ENCODE assay signal across 26 mouse cellular contexts in genomic region chr10:119660677-119661353, GRCm38 (mm10).
DNase-seq lines count a peak whose midpoint lies in the region; ATAC-seq and TF ChIP-seq lines count a peak whose summit lies in the region.
"Had no signal": no experiment of that assay in that cellular context is flagged by ENCODE, and none has a peak within 500 bp of the region (broad histone marks: within the 10 kb centered on the region; RNA-seq: fewer than 3 reads in every experiment).

No protein-coding gene starts in this region.

- H3K4me2 ChIP-seq in hindbrain, embryonic 11.5 days (replicated peaks; ENCODE audit: low read depth, low read length), result no peak overlapping the region
- no peak overlapping the region for H3K4me2 ChIP-seq in midbrain, embryonic 11.5 days
- H3K4me2 ChIP-seq in CH12.LX (ENCODE audit: insufficient read depth, low read depth, poor library complexity, severe bottlenecking), result no peak overlapping the region
- H3K4me2 ChIP-seq: embryonic facial prominence, embryonic 13.5 days; forebrain, embryonic 15.5 days; heart, embryonic 13.5 days; limb, embryonic 15.5 days; lung, embryonic 15.5 days had no signal

- TF ChIP-seq RAD21 in CH12.LX (IDR thresholded peaks at IDR 0.05; ENCODE audit: low read depth, low read length), result no peak

- H3K4me3 ChIP-seq in hindbrain, embryonic 11.5 days (ENCODE audit: low read depth, low read length), result no peak overlapping the region
- no peak overlapping the region for H3K4me3 ChIP-seq in hindbrain, embryonic 10.5 days
- no peak overlapping the region for H3K4me3 ChIP-seq in midbrain, embryonic 11.5 days (ENCODE audit: low read depth, low read length)
- H3K4me3 ChIP-seq in midbrain, embryonic 10.5 days, result no peak overlapping the region
- H3K4me3 ChIP-seq in CH12.LX (replicated peaks in 1 of 3; ENCODE audit: low read depth in 2 of 3, low read length in 2 of 3, poor library complexity in 1 of 3), result no peak overlapping the region
- H3K4me3 ChIP-seq in left cerebral cortex, adult 2 months, result no peak overlapping the region
- H3K4me3 ChIP-seq: embryonic facial prominence, embryonic 13.5 days; erythroblast, embryonic 14.5 days; forebrain, embryonic 15.5 days; heart, embryonic 13.5 days; limb, embryonic 15.5 days; lung, embryonic 15.5 days; myocyte had no signal

- H3K27me3 ChIP-seq in hindbrain, embryonic 11.5 days (ENCODE audit: control insufficient read depth, insufficient read depth, low read length), result no peaks in the 10 kb centered on the region
- no peaks in the 10 kb centered on the region for H3K27me3 ChIP-seq in hindbrain, embryonic 10.5 days (ENCODE audit: insufficient read depth, poor library complexity, severe bottlenecking)
- no peaks in the 10 kb centered on the region for H3K27me3 ChIP-seq in midbrain, embryonic 11.5 days (ENCODE audit: control insufficient read depth, insufficient read depth, low read length)
- H3K27me3 ChIP-seq in midbrain, embryonic 10.5 days (ENCODE audit: low read depth, poor library complexity, severe bottlenecking), result no peaks in the 10 kb centered on the region
- H3K27me3 ChIP-seq in CH12.LX (replicated peaks), result no peaks in the 10 kb centered on the region
- H3K27me3 ChIP-seq: embryonic facial prominence, embryonic 13.5 days; forebrain, embryonic 15.5 days; heart, embryonic 13.5 days; limb, embryonic 15.5 days; lung, embryonic 15.5 days had no signal

- intact Hi-C loops in left cerebral cortex, adult 2 months (cut with DNase I), result no loop called here

- in situ Hi-C loops in CH12.LX (cut with MboI; ENCODE audit: low pct_ligation_motif_present, low pct_unique_long_range_greater_than_20kb, low sequenced_read_pairs), result no loop called here

- no peak for TF ChIP-seq CTCF in CH12.LX (conservative IDR thresholded peaks at IDR 0.05 in 1 of 2, IDR thresholded peaks at IDR 0.05 in 1 of 2; ENCODE audit: low read depth in 2 of 2, low read length in 2 of 2)
- no peak for TF ChIP-seq CTCF in left cerebral cortex, adult 2 months (IDR thresholded peaks at IDR 0.05)

- peak; percentile 57 for ATAC-seq in hindbrain, embryonic 11.5 days (ENCODE audit: low FRiP score)
- ATAC-seq in midbrain, embryonic 11.5 days (ENCODE audit: low FRiP score), result peak; percentile 65; the same call in 1 of the 2 replicates
- ATAC-seq: forebrain, embryonic 15.5 days had no signal

- 69% methylated on average over 7 of the region's 7 CpGs for WGBS in hindbrain, embryonic 11.5 days
- WGBS in hindbrain, embryonic 10.5 days, result 68% methylated on average over 7 of the region's 7 CpGs
- 72% methylated on average over 6 of the region's 7 CpGs for WGBS in midbrain, embryonic 11.5 days
- WGBS in midbrain, embryonic 10.5 days, result 68% methylated on average over 7 of the region's 7 CpGs

- no peak for TF ChIP-seq POLR2A in CH12.LX (IDR thresholded peaks at IDR 0.05; ENCODE audit: low read depth, low read length)

- no peaks in the 10 kb centered on the region for H3K36me3 ChIP-seq in hindbrain, embryonic 11.5 days (ENCODE audit: control insufficient read depth, insufficient read depth, low read length)
- 0 out of 2 replicates have a peak, but pooled peaks cover 3% of the 10 kb centered on the region for H3K36me3 ChIP-seq in hindbrain, embryonic 10.5 days
- no peaks in the 10 kb centered on the region for H3K36me3 ChIP-seq in midbrain, embryonic 11.5 days (ENCODE audit: control insufficient read depth, insufficient read depth, low read length)
- no peaks in the 10 kb centered on the region; the same call in 1 of the 2 replicates for H3K36me3 ChIP-seq in midbrain, embryonic 10.5 days
- no peaks in the 10 kb centered on the region for H3K36me3 ChIP-seq in CH12.LX (replicated peaks in 1 of 2; ENCODE audit: control insufficient read depth in 1 of 2, insufficient read depth in 1 of 2, low read length in 1 of 2)
- H3K36me3 ChIP-seq: embryonic facial prominence, embryonic 13.5 days; forebrain, embryonic 15.5 days; heart, embryonic 13.5 days; limb, embryonic 15.5 days; lung, embryonic 15.5 days had no signal

- peak; percentile 46 for DNase-seq in embryo, embryonic 10 days (ENCODE audit: low spot score)
- no peak for DNase-seq in embryo, embryonic 9.5 days (ENCODE audit: extremely low spot score)
- DNase-seq in hindbrain, embryonic 11.5 days (ENCODE audit: low spot score), result no peak
- no peak for DNase-seq in hindbrain, embryonic 10.5 days (ENCODE audit: low spot score)
- DNase-seq in midbrain, embryonic 11.5 days (ENCODE audit: low spot score, missing footprints), result no peak
- no peak for DNase-seq in midbrain, embryonic 10.5 days (ENCODE audit: low spot score)
- peak; percentile 48 for DNase-seq in CH12.LX (ENCODE audit: extremely low read depth)
- no peak for DNase-seq in left cerebral cortex, adult 2 months (ENCODE audit: extremely low spot score in 1 of 2, low spot score in 2 of 2)
- DNase-seq: adrenal gland, postnatal 14 days; cerebellum, adult 8-10 months; cerebellum, postnatal 36 days; gastrocnemius, postnatal 10 days; kidney, adult 2 months; left cerebral cortex, postnatal 4 days; midbrain, embryonic 14.5 days; right cerebral cortex, postnatal 4 days; thymus, postnatal 14 days had no signal

- no peaks in the 10 kb centered on the region for H3K4me1 ChIP-seq in hindbrain, embryonic 11.5 days (replicated peaks; ENCODE audit: control insufficient read depth, insufficient read depth, low read length)
- H3K4me1 ChIP-seq in hindbrain, embryonic 10.5 days (replicated peaks), result peaks cover 12% of the 10 kb centered on the region
- no peaks in the 10 kb centered on the region for H3K4me1 ChIP-seq in midbrain, embryonic 11.5 days (ENCODE audit: control insufficient read depth, insufficient read depth, low read length)
- peaks cover 13% of the 10 kb centered on the region for H3K4me1 ChIP-seq in midbrain, embryonic 10.5 days
- H3K4me1 ChIP-seq in CH12.LX (ENCODE audit: control insufficient read depth in 1 of 2, insufficient read depth in 2 of 2), result peaks cover 0 to 6% of the 10 kb centered on the region in 2 experiments; a peak in 1 of 4 replicates
- H3K4me1 ChIP-seq: embryonic facial prominence, embryonic 13.5 days; limb, embryonic 15.5 days; lung, embryonic 15.5 days had no signal

- H3K27ac ChIP-seq in hindbrain, embryonic 11.5 days (ENCODE audit: low read depth, low read length), result no peak overlapping the region
- no peak overlapping the region for H3K27ac ChIP-seq in hindbrain, embryonic 10.5 days
- H3K27ac ChIP-seq in midbrain, embryonic 11.5 days (ENCODE audit: low read depth, low read length), result no peak overlapping the region
- no peak overlapping the region for H3K27ac ChIP-seq in midbrain, embryonic 10.5 days (replicated peaks)
- no peak overlapping the region for H3K27ac ChIP-seq in CH12.LX (ENCODE audit: insufficient read depth, low read depth)
- no peak overlapping the region for H3K27ac ChIP-seq in left cerebral cortex, adult 2 months
- H3K27ac ChIP-seq: embryonic facial prominence, embryonic 13.5 days; forebrain, embryonic 15.5 days; heart, embryonic 13.5 days; kidney, postnatal 0 days; limb, embryonic 15.5 days; liver, embryonic 14.5 days; lung, embryonic 15.5 days had no signal

- no peaks in the 10 kb centered on the region for H3K79me2 ChIP-seq in CH12.LX (replicated peaks; ENCODE audit: control insufficient read depth, extremely low read depth, insufficient read depth, poor library complexity, severe bottlenecking)

- TF ChIP-seq EP300 in CH12.LX (IDR thresholded peaks at IDR 0.05; ENCODE audit: low read length), result no peak

- dilution Hi-C loops in CH12.LX (cut with MboI; ENCODE audit: extremely low pct_ligation_motif_present, extremely low pct_unique_long_range_greater_than_20kb, low sequenced_read_pairs), result no loop called here

- H3K9me3 ChIP-seq in hindbrain, embryonic 11.5 days (ENCODE audit: control insufficient read depth, low read length), result no peaks in the 10 kb centered on the region
- H3K9me3 ChIP-seq in hindbrain, embryonic 10.5 days, result peaks cover 11% of the 10 kb centered on the region
- H3K9me3 ChIP-seq in midbrain, embryonic 11.5 days (ENCODE audit: control insufficient read depth, low read length), result no peaks in the 10 kb centered on the region; the same call in 1 of the 2 replicates
- peaks cover 9% of the 10 kb centered on the region; the same call in 1 of the 2 replicates for H3K9me3 ChIP-seq in midbrain, embryonic 10.5 days (replicated peaks)
- H3K9me3 ChIP-seq in CH12.LX (replicated peaks; ENCODE audit: low read length), result peaks cover 6% of the 10 kb centered on the region
- H3K9me3 ChIP-seq: forebrain, embryonic 15.5 days; limb, embryonic 15.5 days; lung, embryonic 15.5 days had no signal

- H3K9ac ChIP-seq in hindbrain, embryonic 11.5 days (ENCODE audit: low read depth, low read length), result no peak overlapping the region
- H3K9ac ChIP-seq in midbrain, embryonic 11.5 days (ENCODE audit: low read length), result no peak overlapping the region
- no peak overlapping the region for H3K9ac ChIP-seq in CH12.LX (ENCODE audit: insufficient read depth, low read depth)
- H3K9ac ChIP-seq: embryonic facial prominence, embryonic 13.5 days; forebrain, embryonic 15.5 days; heart, embryonic 13.5 days; limb, embryonic 15.5 days; liver, embryonic 14.5 days; lung, embryonic 15.5 days had no signal

TF ChIP-seq in CH12.LX, 34 proteins besides CTCF, POLR2A, EP300 and RAD21:
- TF ChIP-seq MAX (IDR thresholded peaks at IDR 0.05; ENCODE audit: low read length), result no peak
- peak; percentile 31; the same call in 1 of the 2 replicates for TF ChIP-seq JUN (IDR thresholded peaks at IDR 0.05; ENCODE audit: insufficient read depth, low read depth, low read length)
TF ChIP-seq in CH12.LX: peak in this region for 1.

Comparison
In these comparisons a context has a peak if more than half of its experiments do, and no peak if none do; other contexts are left out.
1. DNase-seq: peak in embryo, embryonic 10 days (single experiment) and CH12.LX (single experiment); none in embryo, embryonic 9.5 days (single experiment), hindbrain, embryonic 11.5 days (single experiment), hindbrain, embryonic 10.5 days (single experiment), midbrain, embryonic 11.5 days (single experiment), midbrain, embryonic 10.5 days (single experiment) and left cerebral cortex, adult 2 months (0 of 2).